Comparison of ENCODE assay signal across 8 mouse cellular contexts in genomic region chr6:113308141-113308540, GRCm38 (mm10). TPM values are rescaled to one million over a fixed set of nuclear protein-coding genes. Genes with fewer than 3 reads are reported as not detected.
DNase-seq lines count a peak whose midpoint lies in the region; ATAC-seq lines count a peak whose summit lies in the region.

No protein-coding gene starts in this region.

- peaks cover 39% of the 10 kb centered on the region for H3K4me1 ChIP-seq in erythroblast, embryonic 14.5 days (ENCODE audit: control insufficient read depth)
- peaks cover 21% of the 10 kb centered on the region for H3K4me1 ChIP-seq in hindbrain, embryonic 14.5 days (replicated peaks; ENCODE audit: control insufficient read depth, insufficient read depth, low read length)
- peaks cover 31% of the 10 kb centered on the region for H3K4me1 ChIP-seq in midbrain, embryonic 13.5 days (replicated peaks)

- peak overlapping the region; percentile 89 for H3K4me3 ChIP-seq in erythroblast, embryonic 14.5 days (replicated peaks)
- H3K4me3 ChIP-seq in hindbrain, embryonic 14.5 days (replicated peaks; ENCODE audit: low read length), result peak overlapping the region; percentile 96
- peak overlapping the region; percentile 98 for H3K4me3 ChIP-seq in midbrain, embryonic 13.5 days (replicated peaks)

- H3K9me3 ChIP-seq in erythroblast, embryonic 14.5 days (ENCODE audit: control insufficient read depth, low read length), result no peaks in the 10 kb centered on the region
- no peaks in the 10 kb centered on the region for H3K9me3 ChIP-seq in hindbrain, embryonic 14.5 days (ENCODE audit: control insufficient read depth, low read length)
- H3K9me3 ChIP-seq in midbrain, embryonic 13.5 days, result no peaks in the 10 kb centered on the region

- H3K27ac ChIP-seq in hindbrain, embryonic 14.5 days, result no peak overlapping the region
- H3K27ac ChIP-seq in midbrain, embryonic 13.5 days, result no peak overlapping the region

- intact Hi-C loops in left cerebral cortex, postnatal 10 days (cut with DNase I), result loop anchor here (10.0 kb wide), 1 partner anchor 903 kb away; no protein-coding TSS in a partner anchor

- WGBS in hindbrain, embryonic 14.5 days, result 26% methylated on average over 5 of the region's 5 CpGs
- WGBS in midbrain, embryonic 13.5 days, result 32% methylated on average over 5 of the region's 5 CpGs

- DNase-seq in MN1 (ENCODE audit: low spot score), result peak; percentile 67
- peak; percentile 20 for DNase-seq in embryo, embryonic 11 days
- DNase-seq in hindbrain, embryonic 14.5 days (ENCODE audit: low spot score), result no peak
- DNase-seq in left cerebral cortex, postnatal 10 days (ENCODE audit: extremely low spot score in 1 of 2, low spot score in 2 of 2), result peak; percentile 46 to 55

- peaks cover 5% of the 10 kb centered on the region for H3K27me3 ChIP-seq in erythroblast, embryonic 14.5 days (ENCODE audit: control insufficient read depth)
- no peaks in the 10 kb centered on the region for H3K27me3 ChIP-seq in hindbrain, embryonic 14.5 days (ENCODE audit: control insufficient read depth, insufficient read depth, low read length)
- H3K27me3 ChIP-seq in midbrain, embryonic 13.5 days, result no peaks in the 10 kb centered on the region

- H3K36me3 ChIP-seq in erythroblast, embryonic 14.5 days (ENCODE audit: control insufficient read depth), result peaks cover 44% of the 10 kb centered on the region
- peaks cover 31% of the 10 kb centered on the region for H3K36me3 ChIP-seq in hindbrain, embryonic 14.5 days (replicated peaks; ENCODE audit: control insufficient read depth, insufficient read depth)
- H3K36me3 ChIP-seq in midbrain, embryonic 13.5 days, result peaks cover 26% of the 10 kb centered on the region

- peak overlapping the region; percentile 95 for H3K9ac ChIP-seq in hindbrain, embryonic 14.5 days
- H3K9ac ChIP-seq in midbrain, embryonic 13.5 days (replicated peaks), result peak overlapping the region; percentile 93

- no peak for ATAC-seq in erythroblast, adult 5-6 weeks (replicated peaks; ENCODE audit: low FRiP score, poor library complexity, severe bottlenecking)
- no peak for ATAC-seq in hindbrain, embryonic 14.5 days (ENCODE audit: low FRiP score)
- ATAC-seq in midbrain, embryonic 13.5 days, result no peak
- no peak for ATAC-seq in megakaryocyte-erythroid progenitor cell, adult 5-6 weeks (replicated peaks; ENCODE audit: low FRiP score, low TSS enrichment, poor library complexity, severe bottlenecking)

- peak overlapping the region; percentile 92 for H3K4me2 ChIP-seq in hindbrain, embryonic 14.5 days (replicated peaks)
- H3K4me2 ChIP-seq in midbrain, embryonic 13.5 days (replicated peaks), result peak overlapping the region; percentile 100

RNA-seq across cellular contexts. Expression of gene Brpf1, which starts 1.2 kb away (rescaled TPM):
- polyA plus RNA-seq in erythroblast, embryonic 14.5 days (2012), result 6.0 and 6.8 TPM in 2 replicates
- 12.1 and 19.2 TPM in 2 replicates for total RNA-seq in erythroblast, adult 5-6 weeks (2015; ENCODE audit: low replicate concordance)
- 14.3 and 16.0 TPM in 2 replicates for total RNA-seq in erythroblast, adult 5-6 weeks (2017; ENCODE audit: low replicate concordance)
- 17.5 and 18.1 TPM in 2 replicates for polyA plus RNA-seq in hindbrain, embryonic 14.5 days (2014; fragmentation: Nextera tagmentation; extraction: Ambion mirVana)
- 10 to 100 TPM; 24.7 TPM for total RNA-seq in left cerebral cortex, postnatal 10 days (2021)
- 19.4 and 21.4 TPM in 2 replicates for polyA plus RNA-seq in midbrain, embryonic 13.5 days (2015; fragmentation: Nextera tagmentation; extraction: Ambion mirVana)
- total RNA-seq in megakaryocyte-erythroid progenitor cell, adult 5-6 weeks (2014; fragmentation: Nextera tagmentation), result 45.0 and 53.5 TPM in 2 replicates
- 20.3 and 22.0 TPM in 2 replicates for total RNA-seq in megakaryocyte-erythroid progenitor cell, adult 5-6 weeks (2017)

RNA-seq across cellular contexts. Expression of gene Ogg1, which starts 18.6 kb away (rescaled TPM):
- polyA plus RNA-seq in erythroblast, embryonic 14.5 days (2012), result 0.56 and 0.83 TPM in 2 replicates
- 0.63 and 3.1 TPM in 2 replicates for total RNA-seq in erythroblast, adult 5-6 weeks (2015; ENCODE audit: low replicate concordance)
- 7.6 TPM in 1 of 2 replicates, not detected in the other for total RNA-seq in erythroblast, adult 5-6 weeks (2017; ENCODE audit: low replicate concordance)
- 8.4 and 9.0 TPM in 2 replicates for polyA plus RNA-seq in hindbrain, embryonic 14.5 days (2014; fragmentation: Nextera tagmentation; extraction: Ambion mirVana)
- total RNA-seq in left cerebral cortex, postnatal 10 days (2021), result 1 to 10 TPM; 5.5 to 6.4 TPM
- 9.5 and 9.9 TPM in 2 replicates for polyA plus RNA-seq in midbrain, embryonic 13.5 days (2015; fragmentation: Nextera tagmentation; extraction: Ambion mirVana)
- 9.9 and 23.7 TPM in 2 replicates for total RNA-seq in megakaryocyte-erythroid progenitor cell, adult 5-6 weeks (2014; fragmentation: Nextera tagmentation)
- 3.8 and 9.4 TPM in 2 replicates for total RNA-seq in megakaryocyte-erythroid progenitor cell, adult 5-6 weeks (2017)

RNA-seq across cellular contexts. Expression of gene Cpne9, which starts 26.0 kb away (rescaled TPM):
- polyA plus RNA-seq in erythroblast, embryonic 14.5 days (2012), result 0.02 and 0.03 TPM in 2 replicates
- 0.42 TPM in 1 of 2 replicates, not detected in the other for total RNA-seq in erythroblast, adult 5-6 weeks (2015; ENCODE audit: low replicate concordance)
- total RNA-seq in erythroblast, adult 5-6 weeks (2017; ENCODE audit: low replicate concordance), result 0.51 and 2.1 TPM in 2 replicates
- polyA plus RNA-seq in hindbrain, embryonic 14.5 days (2014; fragmentation: Nextera tagmentation; extraction: Ambion mirVana), result 2.4 and 5.0 TPM in 2 replicates
- 10 to 100 TPM; 21.0 to 22.3 TPM for total RNA-seq in left cerebral cortex, postnatal 10 days (2021)
- polyA plus RNA-seq in midbrain, embryonic 13.5 days (2015; fragmentation: Nextera tagmentation; extraction: Ambion mirVana), result 0.58 and 0.71 TPM in 2 replicates
- total RNA-seq in megakaryocyte-erythroid progenitor cell, adult 5-6 weeks (2014; fragmentation: Nextera tagmentation), result 0.74 and 0.99 TPM in 2 replicates
- 0.42 TPM in 1 of 2 replicates, not detected in the other for total RNA-seq in megakaryocyte-erythroid progenitor cell, adult 5-6 weeks (2017)

RNA-seq across cellular contexts. Expression of gene Camk1, which starts 35.6 kb away (rescaled TPM):
- polyA plus RNA-seq in erythroblast, embryonic 14.5 days (2012), result 0.19 and 0.31 TPM in 2 replicates
- total RNA-seq in erythroblast, adult 5-6 weeks (2015; ENCODE audit: low replicate concordance), result 4.6 and 6.5 TPM in 2 replicates
- 7.1 and 11.8 TPM in 2 replicates for total RNA-seq in erythroblast, adult 5-6 weeks (2017; ENCODE audit: low replicate concordance)
- 111 and 123 TPM in 2 replicates for polyA plus RNA-seq in hindbrain, embryonic 14.5 days (2014; fragmentation: Nextera tagmentation; extraction: Ambion mirVana)
- 100 to 1,000 TPM; 107 to 112 TPM for total RNA-seq in left cerebral cortex, postnatal 10 days (2021)
- 79.4 and 81.4 TPM in 2 replicates for polyA plus RNA-seq in midbrain, embryonic 13.5 days (2015; fragmentation: Nextera tagmentation; extraction: Ambion mirVana)
- total RNA-seq in megakaryocyte-erythroid progenitor cell, adult 5-6 weeks (2014; fragmentation: Nextera tagmentation), result 1.2 and 2.2 TPM in 2 replicates
- total RNA-seq in megakaryocyte-erythroid progenitor cell, adult 5-6 weeks (2017), result 2.9 and 17.8 TPM in 2 replicates

Comparison
In these comparisons a context has a peak if more than half of its experiments do, and no peak if none do; other contexts are left out.
1. RNA of gene Cpne9, which starts 26.0 kb away (total RNA-seq): 21.0 to 22.3 TPM in left cerebral cortex, postnatal 10 days; 0.42 to 0.99 TPM in megakaryocyte-erythroid progenitor cell, adult 5-6 weeks and 0.42 to 2.1 TPM in erythroblast, adult 5-6 weeks; every median in the first group is over 4 times any median in the second.
2. Peak in every context shown above with its lines, with median percentiles within 50 percentile points of each other: H3K4me3 ChIP-seq.